Mouse (Mus musculus): Measurements from ENCODE around the gene Psmc6. TPM values are rescaled to one million over a fixed set of nuclear protein-coding genes. Genes with fewer than 3 reads are reported as not detected.

Psmc6 gene
- 3.6 and 7.1 TPM in 2 replicates for polyA plus RNA-seq (2012; ENCODE audit: low replicate concordance)

GRCm38 (mm10) chr14:45329589-45330181 lies at the start of gene Psmc6:
Gene Psmc6 (plus strand): TSS chr14:45329788.

GRCm38 (mm10) chr14:45318426-45319236 lies 11.0 kb upstream of the Psmc6 start, which contains the start of gene Ero1l:
Gene Ero1l (minus strand): TSS chr14:45318771.

GRCm38 (mm10) chr14:45350931-45351859 lies 21.6 kb downstream of the Psmc6 start, which contains the start of gene Styx:
Gene Styx (plus strand): TSS chr14:45351093.

Other genes with a start within 250 kb of the Psmc6 start
- gene Gpr137c, start 110.1 kb upstream of the Psmc6 start, polyA plus RNA-seq (2012; ENCODE audit: low replicate concordance), result 2.4 and 8.9 TPM in 2 replicates
- 4.6 and 7.4 TPM in 2 replicates for gene Txndc16, start 109.5 kb upstream of the Psmc6 start, polyA plus RNA-seq (2012; ENCODE audit: low replicate concordance)
- gene Ero1l, start 11.0 kb upstream of the Psmc6 start, polyA plus RNA-seq (2012; ENCODE audit: low replicate concordance), result 1.7 and 2.0 TPM in 2 replicates
- gene Styx, start 21.3 kb downstream of the Psmc6 start, polyA plus RNA-seq (2012; ENCODE audit: low replicate concordance), result 93.2 and 259 TPM in 2 replicates
- gene Gnpnat1, start 75.1 kb downstream of the Psmc6 start, polyA plus RNA-seq (2012; ENCODE audit: low replicate concordance), result 3.8 and 6.9 TPM in 2 replicates
- gene Fermt2, start 200.3 kb downstream of the Psmc6 start, polyA plus RNA-seq (2012; ENCODE audit: low replicate concordance), result 0.15 and 0.29 TPM in 2 replicates